Mouse (Mus musculus) liver, embryonic 14.5 days (tissue): ENCODE results near the gene Anapc10.

Experiments
- CTCF ChIP-seq: IDR thresholded peaks from 2 replicates; pipeline ENCODE4 v1.5.1; 2016; ENCODE audit warnings: antibody characterized with exemption, low read depth, control low read depth
- EP300 ChIP-seq: IDR thresholded peaks from 2 replicates; pipeline ENCODE4 v1.6.1; 2016; ENCODE audit warnings: antibody characterized with exemption, low read depth

DNA sequence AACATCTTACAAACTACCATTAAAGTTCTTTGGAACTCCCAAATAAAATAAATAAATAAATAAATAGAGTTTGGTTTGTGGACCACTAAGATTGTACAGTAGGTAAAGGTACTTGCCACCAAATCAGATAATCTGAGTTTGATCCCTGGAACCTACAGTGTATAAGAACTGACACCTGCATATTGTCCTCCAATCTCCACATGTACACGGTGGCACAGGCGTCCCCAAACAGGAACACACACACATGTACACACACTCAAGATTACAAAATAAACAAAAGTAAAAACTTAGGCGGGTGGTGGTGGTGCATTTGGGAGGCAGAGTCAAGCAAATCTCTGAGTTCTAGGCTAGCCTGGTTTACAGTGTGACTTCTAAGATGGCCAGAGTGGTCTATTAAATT lies 4.9 kb upstream of the Anapc10 start:
- TF ChIP-seq CTCF (no peak), EP300 (no peak)
